Mouse (Mus musculus) embryonic fibroblast, embryonic 13.5 days (primary cell): ENCODE measurements around the gene Adad2.

Experiments used
- CTCF ChIP-seq: IDR thresholded peaks from 2 replicates; pipeline ENCODE4 v1.5.1; 2011; ENCODE audit warnings: mild to moderate bottlenecking, control low read depth, low read length, moderate library complexity, borderline replicate concordance; ENCODE audit not compliant: insufficient read depth
- POLR2A ChIP-seq: IDR thresholded peaks from 2 replicates; pipeline ENCODE4 v1.6.1; 2011; ENCODE audit warnings: low read depth, mild to moderate bottlenecking, control low read depth, low read length, moderate library complexity

- no peak for TF ChIP-seq POLR2A
- TF ChIP-seq CTCF: no peak
Measured at GRCm38 (mm10) chr8:119665270-119665669, 52.7 kb downstream of the Adad2 start.
